Mouse (Mus musculus) adrenal gland, adult 2 months (tissue): ENCODE measurements around the gene Tpx2. TPM values are rescaled to one million over a fixed set of nuclear protein-coding genes. Genes with fewer than 3 reads are reported as not detected.

Experiments used
- DNase-seq: peaks from one replicate; pipeline ENCODE4 v3.0.0; 2021
- long read RNA-seq: library from polyadenylated mRNA; stranded (forward); transcript quantifications from one replicate; pipeline ENCODE4 v2.0.0, GENCODE M21; 2021
- polyA plus RNA-seq: library from polyadenylated mRNA; depleted of rRNA; stranded (reverse); fragments of >200 nt; gene quantifications from 2 replicates; pipeline ENCODE4 v1.2.3, GENCODE M21; 2012; rRNA removed
- total RNA-seq, 2 experiments: library from RNA; stranded (reverse); gene quantifications; 2 replicates each; pipeline ENCODE4 v1.2.3; 2021

The Tpx2 gene
- 1 to 10 TPM; 2.0 to 4.2 TPM for total RNA-seq
- polyA plus RNA-seq: 0.18 and 0.40 TPM in 2 replicates
- long read RNA-seq, partial matches to known transcripts: 0 of 4 reads
- long read RNA-seq, other reads (novel, unspliced or antisense): 1 of 4 reads

GRCm38 (mm10) chr2:152847815-152848302 lies at the start of gene Tpx2:
TSS of gene Tpx2 (plus strand) at chr2:152847964.
- peak; percentile 97 for DNase-seq

GRCm38 (mm10) chr2:152799954-152800761 lies 47.6 kb upstream of the Tpx2 start:
- DNase-seq: no peak

GRCm38 (mm10) chr2:152800762-152801113 lies 47.0 kb upstream of the Tpx2 start:
- no peak for DNase-seq

GRCm38 (mm10) chr2:152802303-152802702 lies 45.5 kb upstream of the Tpx2 start:
- DNase-seq: no peak

GRCm38 (mm10) chr2:152803081-152803480 lies 44.7 kb upstream of the Tpx2 start:
- no peak for DNase-seq

GRCm38 (mm10) chr2:152804408-152805110 lies 43.2 kb upstream of the Tpx2 start:
- no peak for DNase-seq

DNA sequence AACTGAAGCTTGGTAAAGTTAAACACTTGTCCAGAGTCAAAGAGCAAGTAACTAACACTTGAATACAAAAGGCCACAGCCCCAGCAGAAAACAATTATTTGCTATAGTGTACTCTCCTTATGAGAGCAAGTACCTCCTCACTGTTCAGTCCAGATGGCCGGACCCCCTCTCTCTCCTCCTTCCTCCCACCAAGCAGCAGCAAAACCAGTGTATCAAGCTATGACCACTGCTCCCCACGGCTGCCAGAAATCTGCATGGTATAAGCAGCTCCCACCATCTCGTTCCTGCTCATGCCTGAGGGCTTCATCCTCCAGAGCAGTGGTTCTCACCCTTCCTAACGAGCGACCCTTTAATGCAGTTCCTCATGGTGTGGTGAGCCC lies 42.7 kb upstream of the Tpx2 start:
- no peak for DNase-seq

GRCm38 (mm10) chr2:152806037-152806436 lies 41.7 kb upstream of the Tpx2 start:
- peak; percentile 76 for DNase-seq

DNA sequence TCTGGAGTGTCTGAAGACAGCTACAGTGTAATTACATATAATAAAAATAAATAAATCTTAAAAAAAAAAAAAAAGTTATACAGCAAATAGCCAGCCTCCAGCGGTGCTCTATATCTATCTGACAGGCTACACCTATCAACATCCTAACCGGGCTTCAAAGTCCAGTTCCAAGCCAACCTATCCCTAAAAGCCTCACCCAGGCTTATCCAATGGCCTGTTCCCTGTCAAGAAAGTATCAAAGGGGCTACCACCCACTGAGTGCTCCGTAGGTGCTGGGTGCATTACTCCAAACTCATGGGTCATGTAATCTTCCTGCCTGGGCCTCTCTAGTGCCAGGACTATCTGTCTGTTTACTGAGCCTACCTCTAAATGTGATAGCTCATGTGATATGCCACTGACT lies 39.6 kb upstream of the Tpx2 start:
- no peak for DNase-seq

DNA sequence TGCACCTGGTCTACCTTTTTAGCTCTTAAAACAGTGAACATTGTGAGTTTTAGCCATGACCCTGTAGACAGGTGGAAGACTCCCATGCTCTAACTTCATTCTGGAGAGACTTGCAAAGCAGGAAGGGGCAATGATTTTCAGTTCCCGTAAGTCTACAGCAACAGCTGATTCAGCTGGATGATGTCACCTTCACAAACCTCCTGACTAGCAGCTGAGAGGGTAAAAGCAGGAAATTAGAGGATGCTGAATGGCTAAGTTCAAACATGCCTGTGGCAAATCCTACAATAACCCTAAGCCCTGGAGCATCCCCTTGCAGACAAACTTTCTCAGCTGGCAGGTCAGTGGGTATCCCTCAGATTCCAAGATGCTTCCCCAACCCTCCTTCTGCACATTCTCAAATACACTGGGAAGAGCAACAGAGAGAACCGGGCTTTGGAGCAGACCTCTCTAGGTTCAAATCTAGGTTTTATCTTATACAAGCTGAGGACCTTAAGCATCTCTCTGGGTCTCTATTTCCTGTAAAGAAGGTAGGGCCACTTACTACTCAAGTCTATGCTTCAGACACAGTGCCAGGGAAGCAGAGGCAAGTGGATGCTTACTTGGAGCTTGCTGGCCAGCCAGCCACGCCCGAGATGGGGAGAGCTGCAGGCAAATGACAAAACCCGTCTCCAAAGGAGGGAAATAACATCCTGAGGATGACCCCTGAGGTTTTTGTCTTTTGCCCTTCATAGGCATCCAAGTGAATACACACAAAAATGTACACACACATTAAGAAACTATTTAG lies 37.4 kb upstream of the Tpx2 start:
- DNase-seq: no peak

GRCm38 (mm10) chr2:152811336-152812165 lies 36.2 kb upstream of the Tpx2 start:
- DNase-seq: no peak

DNA sequence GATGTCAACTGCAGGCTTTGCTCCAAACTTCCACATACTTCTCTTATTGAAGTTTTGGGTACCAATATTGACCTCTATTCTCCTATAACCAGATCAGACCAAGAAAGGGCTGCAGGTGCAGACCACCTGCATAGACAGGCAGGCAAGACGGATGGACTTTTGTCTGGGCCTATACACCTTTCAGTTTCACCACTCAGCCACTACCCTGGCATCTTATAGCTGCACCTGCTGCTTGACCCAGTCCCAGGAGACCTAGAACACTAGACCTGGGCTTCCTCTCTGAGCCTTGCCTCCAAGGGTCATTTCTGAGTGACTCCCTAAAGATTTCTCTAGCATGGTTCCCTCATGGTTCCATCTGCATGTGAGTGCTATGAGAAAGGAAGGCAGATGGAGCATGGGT lies 34.5 kb upstream of the Tpx2 start:
- DNase-seq: no peak

- DNase-seq: peak; percentile 41
Observed at GRCm38 (mm10) chr2:152814213-152814874, 33.4 kb upstream of the Tpx2 start.

DNA sequence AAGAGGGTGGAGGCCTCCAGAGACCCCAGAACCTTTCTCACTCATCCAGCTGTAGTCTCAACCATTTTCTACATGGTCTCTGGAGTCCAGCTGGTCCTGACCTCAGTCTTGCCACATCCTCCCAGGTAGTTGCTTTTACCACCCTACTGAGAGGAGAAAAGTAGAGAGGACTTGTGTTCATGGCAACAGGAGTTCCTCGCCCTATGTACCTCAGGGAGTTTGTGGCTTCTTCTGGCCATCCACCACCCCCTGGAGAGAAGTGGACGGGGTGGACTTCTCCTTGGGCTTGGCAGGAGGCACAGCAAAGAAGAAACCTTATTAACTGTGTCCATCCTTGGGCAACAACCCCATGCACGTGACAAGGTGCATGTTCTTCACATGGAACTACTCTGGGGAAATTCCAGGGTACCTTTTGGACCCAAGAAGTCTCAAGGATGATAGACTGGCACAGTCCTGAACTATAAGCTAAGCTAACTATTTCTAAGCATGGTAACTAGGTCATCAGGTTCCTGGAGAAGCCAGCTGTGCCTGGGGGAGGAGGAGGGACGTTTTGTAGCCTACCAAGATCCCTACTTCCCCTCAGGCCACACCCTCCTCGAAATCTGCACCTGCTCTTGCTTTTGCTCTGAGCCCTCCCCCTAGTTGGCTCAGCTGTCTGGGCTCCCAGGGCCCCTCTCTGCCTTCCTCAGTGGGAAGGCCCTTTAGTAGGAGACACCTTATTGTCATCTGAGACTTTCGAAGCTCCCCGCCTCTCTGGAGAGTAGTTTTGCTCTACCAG lies 31.7 kb upstream of the Tpx2 start:
- no peak for DNase-seq

DNA sequence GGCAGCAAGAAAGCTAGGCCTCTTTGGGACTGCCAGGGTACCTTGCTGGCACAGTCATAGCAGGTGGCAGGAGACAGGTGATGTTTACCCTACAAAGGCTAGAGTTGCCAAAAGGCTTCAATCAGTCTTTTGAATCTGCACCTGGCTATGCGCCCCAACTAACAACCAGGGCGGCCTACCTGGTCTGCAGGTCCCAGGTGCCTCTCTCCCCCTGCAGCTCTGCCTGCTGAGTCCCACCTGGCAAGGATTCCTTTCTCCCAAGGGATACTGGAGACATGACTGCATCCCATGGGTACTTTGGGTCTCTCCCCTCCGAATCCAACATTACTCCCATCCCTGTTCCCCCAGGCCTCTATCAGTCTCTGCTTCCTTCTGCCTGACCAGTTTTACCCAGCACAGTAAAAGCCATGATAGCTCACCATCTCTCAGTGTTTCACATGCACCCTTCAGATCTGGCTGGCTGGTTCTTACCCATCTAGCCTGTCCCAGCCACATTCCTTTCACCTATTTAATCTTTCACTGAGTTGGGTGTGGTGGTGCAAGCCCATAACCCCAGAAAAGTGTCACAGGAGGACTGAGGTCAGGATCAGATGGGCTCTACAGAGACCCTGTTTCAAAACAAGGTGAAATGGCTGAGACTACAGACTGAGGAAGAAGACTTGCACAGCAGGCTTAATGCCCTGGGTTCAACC lies 31.0 kb upstream of the Tpx2 start:
- DNase-seq: no peak

DNA sequence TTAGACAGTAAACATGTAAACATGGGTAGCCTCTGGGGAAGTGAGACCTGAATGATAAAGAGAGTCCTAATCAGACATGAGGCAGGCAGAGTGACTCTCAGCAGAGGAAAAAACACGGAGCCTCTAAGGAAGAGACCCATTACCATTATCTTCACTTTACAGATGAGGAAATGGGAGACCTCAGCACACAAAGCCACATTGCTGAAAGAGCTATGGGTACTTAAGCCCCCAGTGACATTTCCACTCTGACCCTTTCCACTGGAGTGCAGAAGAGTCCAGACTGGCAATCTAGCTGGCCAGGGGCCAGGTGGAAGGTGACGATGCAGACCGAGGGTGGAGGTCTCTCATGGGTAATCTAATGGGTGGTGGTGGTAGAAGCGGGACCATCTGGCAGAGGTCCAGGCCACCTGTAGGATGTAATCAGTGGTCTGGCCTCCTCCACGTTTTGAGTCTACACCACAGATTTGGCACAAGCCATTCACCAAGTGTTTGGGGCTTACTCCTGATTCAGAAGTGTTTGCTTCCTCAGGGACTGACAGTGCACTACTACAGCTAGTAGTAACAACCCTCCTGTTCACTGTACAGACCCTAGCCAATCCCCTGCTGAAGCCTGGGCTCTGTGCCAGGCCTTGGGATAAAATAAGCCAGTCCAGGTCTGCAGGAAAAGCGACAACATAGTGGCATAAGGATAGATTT lies 30.0 kb upstream of the Tpx2 start:
- peak; percentile 30 for DNase-seq

- DNase-seq: no peak
Observed at GRCm38 (mm10) chr2:152818679-152819078, 29.1 kb upstream of the Tpx2 start.

- DNase-seq: no peak
Observed at GRCm38 (mm10) chr2:152819097-152819624, 28.6 kb upstream of the Tpx2 start.

- no peak for DNase-seq
Observed at GRCm38 (mm10) chr2:152819926-152820325, 27.8 kb upstream of the Tpx2 start.
